Comparison of ENCODE assay signal across 1 mouse cellular context in the genomic region with DNA sequence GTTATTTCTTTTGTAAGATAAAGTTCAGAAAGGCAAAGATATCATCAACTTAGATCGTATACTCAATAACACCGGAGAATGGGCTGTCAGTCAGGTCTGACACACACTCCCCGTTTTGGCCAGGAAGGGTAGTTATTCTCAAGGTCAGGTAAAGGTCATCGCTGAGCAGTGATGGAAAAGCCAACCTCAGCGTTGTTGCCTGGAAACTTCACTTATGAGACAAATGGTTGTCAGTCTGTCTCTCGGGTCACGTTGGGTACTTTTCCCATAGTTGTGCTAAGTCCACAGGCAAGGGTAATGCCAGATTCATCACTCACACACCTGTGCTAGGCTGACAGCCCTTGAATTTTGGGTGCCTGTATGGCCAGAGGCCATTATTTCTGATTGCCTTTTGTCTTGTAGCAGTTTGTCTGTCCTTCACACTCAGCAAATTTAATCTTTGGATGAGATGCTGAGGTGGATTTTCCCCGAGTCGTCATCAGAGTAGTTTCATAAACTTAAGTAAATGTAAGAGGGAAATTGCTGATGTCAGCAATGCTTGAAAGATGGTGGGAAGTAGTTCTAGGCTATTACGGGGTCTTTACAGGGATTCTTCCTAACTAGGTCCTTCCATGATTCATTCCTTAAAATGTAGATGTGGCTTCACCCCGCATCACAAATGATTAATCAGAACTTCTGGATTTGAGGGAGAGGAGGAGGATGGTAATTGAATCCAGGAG.
TF ChIP-seq lines count a peak whose summit lies in the region.

No protein-coding gene starts in this region.

TF ChIP-seq in CH12.LX, 34 proteins besides CTCF, POLR2A, EP300 and RAD21 (continued from another document):
- TF ChIP-seq USF2 (conservative IDR thresholded peaks at IDR 0.05; ENCODE audit: low read depth, low read length), result no peak
- no peak for TF ChIP-seq POLR2AphosphoS2 (IDR thresholded peaks at IDR 0.05; ENCODE audit: low read depth, low read length)
- no peak for TF ChIP-seq MYC (IDR thresholded peaks at IDR 0.05; ENCODE audit: low read depth, low read length)
- TF ChIP-seq SMC3 (IDR thresholded peaks at IDR 0.05; ENCODE audit: low read depth, low read length), result no peak
- TF ChIP-seq ETS1 (conservative IDR thresholded peaks at IDR 0.05; ENCODE audit: low read depth, low read length), result no peak
- TF ChIP-seq RCOR1 (conservative IDR thresholded peaks at IDR 0.05; ENCODE audit: low read depth, low read length), result no peak
- no peak for TF ChIP-seq HCFC1 (IDR thresholded peaks at IDR 0.05; ENCODE audit: low read depth, low read length)
- peak; percentile 99 for TF ChIP-seq MAFK (IDR thresholded peaks at IDR 0.05; ENCODE audit: insufficient replicate concordance, low read length)
- no peak for TF ChIP-seq MAX (IDR thresholded peaks at IDR 0.05; ENCODE audit: low read length)
- no peak for TF ChIP-seq GABPA (IDR thresholded peaks at IDR 0.05; ENCODE audit: insufficient replicate concordance, low read depth, low read length)
- TF ChIP-seq UBTF (IDR thresholded peaks at IDR 0.05; ENCODE audit: low read depth, low read length), result no peak
- no peak for TF ChIP-seq CHD2 (IDR thresholded peaks at IDR 0.05; ENCODE audit: low read length)
